Mouse (Mus musculus) cerebellum, adult 18-20 months (tissue): ENCODE data around the gene Itgb2l.
A peak's percentile ranks its signal among the peaks of the same experiment; 100 is the strongest.
"Not testable (repeated sequence)": the region's sequence is repeated elsewhere in the genome, so short reads cannot be mapped to it uniquely, and the experiment has no call there.

Source experiments
- DNase-seq, 2 experiments: peaks; one replicate each; pipeline ENCODE4 v3.0.0; 2021

The Itgb2l gene

DNA sequence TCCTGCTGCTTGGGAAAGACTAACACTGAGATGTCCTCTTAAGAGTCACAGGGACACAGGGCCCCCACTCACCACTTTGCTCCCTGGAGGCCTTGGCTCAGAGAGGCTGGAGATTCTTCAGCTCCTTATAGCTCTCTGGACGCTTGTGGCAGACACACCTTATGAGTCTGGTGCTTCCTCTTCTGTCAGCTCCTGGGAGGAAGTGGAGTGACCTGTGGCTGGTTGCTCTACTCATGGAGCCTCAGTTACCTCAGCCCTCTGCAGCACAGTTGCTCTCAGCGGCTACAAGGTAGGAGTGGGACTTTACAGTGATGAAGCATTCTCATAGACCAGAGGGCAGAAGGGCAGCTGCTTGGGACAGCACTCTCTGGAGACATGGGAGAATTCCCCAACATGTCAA, at the start of gene Itgb2l:
TSS of gene Itgb2l (minus strand) at position 152 of the 400 bp plus-strand sequence.
- DNase-seq: no peak

- DNase-seq: no peak
These were observed 48.1 kb upstream of the Itgb2l start for GRCm38 (mm10) chr16:96491530-96491929.

- no peak for DNase-seq
These were observed 44.6 kb upstream of the Itgb2l start for GRCm38 (mm10) chr16:96488038-96488437.

DNA sequence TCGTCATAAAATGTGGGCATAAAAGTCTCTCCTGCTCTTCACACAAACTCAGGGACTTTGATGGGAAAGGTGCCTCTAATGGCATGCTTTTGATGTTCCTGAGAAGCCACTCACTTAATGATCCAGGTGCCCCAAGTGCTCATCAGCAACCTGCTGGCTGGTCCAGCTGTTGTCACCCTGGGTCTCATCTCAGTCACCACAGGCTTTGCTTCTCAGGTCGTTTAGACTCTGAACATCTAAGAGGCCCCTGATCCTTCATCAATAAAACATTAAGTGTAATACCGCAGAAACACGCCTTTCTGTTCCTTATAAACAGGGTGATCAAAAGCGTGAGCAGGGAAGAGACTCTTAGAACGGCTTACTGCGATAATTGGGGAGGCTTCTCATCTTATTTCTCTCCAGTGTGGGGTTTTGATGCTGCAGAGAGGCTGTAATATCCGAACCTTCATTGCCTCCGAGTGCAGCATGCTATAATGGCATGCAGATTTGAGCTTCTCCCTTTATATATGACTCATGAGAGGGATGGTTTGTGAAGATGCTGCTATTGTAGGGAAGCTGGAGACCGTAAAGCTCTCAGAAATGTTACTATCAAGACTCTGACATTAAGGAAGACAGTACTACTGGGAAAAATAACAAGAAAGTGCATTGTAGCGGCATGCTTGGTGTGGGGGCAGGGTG, 43.7 kb upstream of the Itgb2l start:
- DNase-seq: no peak

DNA sequence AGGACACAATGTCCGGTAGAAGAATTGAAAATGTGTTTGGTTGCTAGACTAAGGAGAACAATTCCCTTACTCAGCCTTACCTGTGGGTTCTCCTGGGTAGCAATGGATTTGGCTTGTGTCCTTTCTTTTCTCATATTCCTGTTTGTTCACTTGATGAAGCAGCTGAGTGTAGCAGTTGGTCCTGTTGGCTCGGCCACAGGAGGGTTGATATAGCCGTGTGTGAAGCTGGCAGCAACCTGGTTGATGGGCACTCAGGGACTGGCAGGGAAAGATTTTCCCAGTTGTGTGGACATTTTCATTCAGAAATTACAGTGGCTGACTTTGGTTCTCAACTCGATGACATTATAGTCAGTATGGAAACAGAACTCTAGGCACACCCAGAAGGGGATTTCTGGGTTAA, 38.4 kb upstream of the Itgb2l start:
- DNase-seq: no peak

DNA sequence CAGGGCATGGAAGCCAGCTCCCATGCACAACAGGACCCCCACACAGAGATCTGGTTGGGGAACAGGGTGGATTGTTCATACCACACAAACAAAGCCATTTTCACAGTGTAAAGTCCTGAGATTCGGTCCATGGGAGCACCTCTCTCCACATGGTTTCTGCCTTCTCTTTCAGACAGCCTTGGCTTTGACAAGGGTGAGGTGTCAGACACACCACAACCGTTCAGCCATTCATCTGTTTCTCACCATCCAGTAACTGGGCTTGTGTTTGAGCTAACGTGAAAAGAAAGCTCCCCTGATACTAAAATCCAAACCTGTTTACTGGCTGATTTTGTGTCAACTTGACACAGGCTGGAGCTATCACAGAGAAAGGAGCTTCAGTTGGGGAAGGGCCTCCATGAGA, 30.8 kb upstream of the Itgb2l start:
- DNase-seq: no peak

DNA sequence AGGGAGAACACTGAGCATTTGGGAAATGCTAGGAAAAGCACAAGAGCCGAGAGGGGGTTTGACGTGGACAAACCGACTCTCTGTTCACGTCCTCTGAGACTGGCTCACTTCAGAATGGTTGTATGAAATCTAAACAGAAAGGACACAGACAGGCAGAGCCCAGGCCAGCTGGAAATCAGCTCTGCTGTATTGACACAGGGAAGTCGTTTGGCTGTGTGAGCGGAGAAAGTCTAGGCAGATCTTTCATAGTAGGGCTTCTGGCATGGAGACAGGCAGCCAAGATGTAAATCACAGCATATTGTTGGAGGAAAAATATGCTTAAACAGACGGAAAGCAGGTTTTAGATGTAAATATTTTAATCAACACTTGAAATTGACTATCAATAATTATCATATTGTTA, 29.4 kb upstream of the Itgb2l start:
- DNase-seq: no peak

DNA sequence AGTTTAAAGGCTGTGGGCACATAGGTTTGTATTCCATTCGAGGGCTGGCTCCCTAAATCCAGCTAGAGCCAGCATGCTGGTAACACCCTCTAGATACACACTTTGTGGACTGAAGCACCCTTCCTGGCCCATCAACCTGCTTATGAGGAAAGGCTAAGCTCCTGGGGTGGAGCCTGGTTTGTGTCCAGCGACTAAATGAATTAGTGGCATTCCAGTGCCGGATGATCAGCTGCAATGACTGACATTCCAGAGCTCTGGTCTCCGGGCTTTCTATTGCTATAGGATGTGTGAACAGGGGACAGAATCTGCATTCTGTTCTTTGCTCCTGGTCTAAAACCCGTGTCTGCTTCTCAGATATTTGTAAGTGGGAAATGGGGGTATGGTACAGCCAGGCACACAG, 28.9 kb upstream of the Itgb2l start:
- no peak for DNase-seq

DNA sequence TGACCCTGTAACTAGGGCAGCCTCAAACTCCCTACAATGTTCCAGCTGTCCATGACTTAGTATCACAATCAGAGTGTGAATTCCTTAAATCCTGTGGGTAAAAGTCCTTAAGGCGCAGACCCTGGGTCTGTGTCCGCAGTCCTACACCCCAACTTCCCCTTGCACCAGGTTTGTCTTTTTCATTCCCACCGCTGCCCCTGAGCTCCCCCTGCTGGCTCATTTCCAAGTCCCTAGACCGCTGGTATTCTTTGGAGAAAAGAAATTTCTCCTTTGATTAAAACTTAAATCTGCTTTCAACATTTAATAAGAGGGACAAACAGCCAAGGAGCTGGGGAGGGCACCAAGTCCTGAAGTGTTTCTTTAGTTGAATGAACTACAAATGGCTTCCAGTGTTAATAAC, 26.2 kb upstream of the Itgb2l start:
- DNase-seq: no peak

GRCm38 (mm10) chr16:96468698-96469097, 25.3 kb upstream of the Itgb2l start:
- DNase-seq: peak; percentile 22 to 31

DNA sequence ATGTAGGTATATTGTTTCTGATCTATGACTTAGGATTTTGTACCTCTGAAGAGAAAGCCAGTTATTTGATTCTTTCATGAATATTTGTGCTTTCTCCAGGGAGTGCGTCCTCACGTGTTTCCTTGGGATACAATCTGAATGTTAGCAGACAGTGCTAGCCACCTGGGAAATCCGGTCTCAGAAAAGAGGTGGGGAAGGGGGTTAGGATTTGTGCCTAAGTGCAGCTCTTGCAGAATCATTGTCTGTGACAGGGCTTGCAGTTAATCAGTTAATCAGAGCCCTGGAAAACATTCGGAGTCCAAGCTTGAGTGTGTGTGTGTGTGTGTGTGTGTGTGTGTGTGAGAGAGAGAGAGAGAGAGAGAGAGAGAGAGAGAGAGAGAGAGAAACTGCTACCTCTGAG, 24.6 kb upstream of the Itgb2l start:
- no peak for DNase-seq

GRCm38 (mm10) chr16:96467445-96467844, 24.0 kb upstream of the Itgb2l start, which contains the start of gene Pcp4:
Gene Pcp4 (plus strand): TSS chr16:96467606.
- peak; percentile 85 to 87 for DNase-seq

DNA sequence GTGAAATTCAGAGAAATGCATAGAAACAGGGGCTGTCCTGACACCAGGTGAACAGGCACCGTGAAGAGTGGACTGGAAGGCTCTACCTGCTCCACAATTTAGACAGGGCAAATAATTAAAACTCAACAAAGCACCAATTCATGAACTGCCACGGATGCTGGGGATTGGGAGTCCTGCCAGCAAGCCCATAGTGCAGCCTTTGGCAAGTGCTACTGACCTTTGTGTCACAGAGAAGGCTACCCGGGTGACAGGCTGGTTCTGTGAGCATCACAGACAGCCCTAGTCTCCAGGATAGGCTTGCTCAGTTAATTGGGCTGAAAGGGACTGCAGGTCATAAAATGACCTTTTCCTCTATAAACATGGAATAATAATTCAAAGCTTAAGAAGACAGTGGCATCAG, 17.4 kb upstream of the Itgb2l start:
- DNase-seq: no peak

GRCm38 (mm10) chr16:96459356-96459755, 15.9 kb upstream of the Itgb2l start:
- no peak for DNase-seq

DNA sequence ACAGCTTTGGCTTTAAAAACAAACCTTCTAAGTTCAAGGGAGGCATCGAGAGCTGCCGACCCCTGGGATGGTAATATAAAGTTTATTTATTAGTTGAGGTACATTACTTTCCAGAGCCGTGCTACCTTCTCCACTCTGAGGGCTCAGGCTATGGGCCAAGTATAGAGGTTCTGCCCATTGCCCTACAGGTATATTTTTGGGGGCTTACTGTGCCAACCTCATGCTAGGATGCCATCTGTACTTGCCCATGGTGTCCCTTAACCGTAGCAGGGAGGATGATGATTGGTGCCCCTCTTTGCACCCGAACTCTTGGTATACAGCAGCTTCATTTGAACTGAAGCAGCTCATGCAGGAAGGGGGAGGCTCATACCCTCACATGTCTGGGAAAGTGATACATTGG, 14.2 kb upstream of the Itgb2l start:
- DNase-seq: no peak

DNA sequence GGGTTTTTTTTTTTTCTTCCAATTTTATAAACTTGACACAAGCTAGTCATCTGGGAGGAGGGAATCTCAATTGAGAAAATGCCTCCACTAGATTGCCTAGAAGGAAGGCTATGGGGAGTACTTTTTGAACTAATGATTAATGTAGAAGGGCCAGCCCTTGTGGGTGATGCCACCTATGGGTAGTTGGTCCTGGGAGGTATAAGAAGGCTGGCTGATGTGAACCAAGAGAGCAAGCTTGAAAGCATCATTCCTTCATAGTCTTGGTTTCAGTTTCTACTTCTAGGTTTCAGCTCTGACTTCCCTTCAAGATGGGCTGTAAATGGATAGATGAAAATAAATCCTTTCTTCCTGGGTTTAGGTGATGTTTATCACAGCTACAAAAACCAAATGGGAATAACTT, 10.7 kb upstream of the Itgb2l start:
- no peak for DNase-seq

DNA sequence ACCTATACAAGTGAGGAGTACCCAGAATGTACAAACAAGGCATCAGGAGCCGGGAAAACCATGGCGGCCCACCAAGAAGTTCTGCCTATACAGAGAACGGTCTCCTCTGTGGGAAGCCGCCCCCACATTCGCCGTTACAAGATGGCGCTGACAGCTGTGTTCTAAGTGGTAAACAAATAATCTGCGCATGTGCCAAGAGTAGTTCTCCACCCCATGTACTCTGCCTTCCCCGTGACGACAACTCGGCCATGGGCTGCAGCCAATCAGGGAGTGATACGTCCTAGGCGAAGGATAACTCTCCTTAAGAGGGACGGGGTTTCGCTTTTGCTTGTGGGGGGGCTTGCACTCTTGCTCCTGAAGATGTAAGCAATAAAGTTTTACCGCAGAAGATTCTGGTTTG, 7.5 kb upstream of the Itgb2l start:
- DNase-seq: not testable (repeated sequence)

DNA sequence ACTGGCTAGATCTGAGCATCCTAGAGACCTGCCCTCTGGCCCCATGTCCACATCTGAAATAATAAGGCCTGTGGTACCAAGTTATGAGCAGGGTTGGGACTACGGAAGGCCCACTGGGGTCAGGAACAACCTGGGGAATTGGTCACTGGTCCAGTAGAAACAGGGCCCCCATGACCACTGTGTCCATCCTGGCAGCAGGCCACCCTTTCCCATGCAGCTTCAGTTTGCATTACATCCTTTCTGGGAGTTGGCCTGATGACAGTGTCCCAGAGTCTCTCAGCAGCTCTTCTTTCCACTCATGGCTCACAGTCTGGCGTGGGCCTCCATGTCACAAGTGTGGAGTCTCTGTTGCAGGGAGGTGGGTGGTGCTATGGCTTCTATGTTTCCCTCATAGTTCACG, 1.6 kb downstream of the Itgb2l start:
- DNase-seq: no peak

- DNase-seq: no peak
These were observed 2.5 kb downstream of the Itgb2l start for GRCm38 (mm10) chr16:96440871-96441270.

DNA sequence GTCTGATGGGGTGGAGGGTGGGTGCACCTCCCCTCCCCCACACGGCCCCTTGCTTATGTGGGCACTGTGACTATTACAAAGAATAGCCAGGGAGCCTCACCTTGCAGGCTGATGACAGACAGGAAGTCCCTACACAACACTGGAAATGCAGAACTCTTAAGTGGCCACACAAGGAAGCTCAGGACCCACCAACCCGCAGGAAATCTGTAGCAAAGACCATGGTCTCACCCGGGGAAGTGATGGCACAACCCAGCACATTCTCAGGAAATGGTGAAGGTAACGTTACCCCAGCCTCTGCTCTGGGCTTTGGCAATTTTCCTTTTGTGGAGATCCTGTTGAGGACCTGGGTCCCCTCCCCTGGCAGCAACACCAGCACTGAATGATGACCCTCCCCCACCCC, 3.7 kb downstream of the Itgb2l start:
- DNase-seq: no peak

GRCm38 (mm10) chr16:96438946-96439345, 4.5 kb downstream of the Itgb2l start:
- DNase-seq: no peak

DNA sequence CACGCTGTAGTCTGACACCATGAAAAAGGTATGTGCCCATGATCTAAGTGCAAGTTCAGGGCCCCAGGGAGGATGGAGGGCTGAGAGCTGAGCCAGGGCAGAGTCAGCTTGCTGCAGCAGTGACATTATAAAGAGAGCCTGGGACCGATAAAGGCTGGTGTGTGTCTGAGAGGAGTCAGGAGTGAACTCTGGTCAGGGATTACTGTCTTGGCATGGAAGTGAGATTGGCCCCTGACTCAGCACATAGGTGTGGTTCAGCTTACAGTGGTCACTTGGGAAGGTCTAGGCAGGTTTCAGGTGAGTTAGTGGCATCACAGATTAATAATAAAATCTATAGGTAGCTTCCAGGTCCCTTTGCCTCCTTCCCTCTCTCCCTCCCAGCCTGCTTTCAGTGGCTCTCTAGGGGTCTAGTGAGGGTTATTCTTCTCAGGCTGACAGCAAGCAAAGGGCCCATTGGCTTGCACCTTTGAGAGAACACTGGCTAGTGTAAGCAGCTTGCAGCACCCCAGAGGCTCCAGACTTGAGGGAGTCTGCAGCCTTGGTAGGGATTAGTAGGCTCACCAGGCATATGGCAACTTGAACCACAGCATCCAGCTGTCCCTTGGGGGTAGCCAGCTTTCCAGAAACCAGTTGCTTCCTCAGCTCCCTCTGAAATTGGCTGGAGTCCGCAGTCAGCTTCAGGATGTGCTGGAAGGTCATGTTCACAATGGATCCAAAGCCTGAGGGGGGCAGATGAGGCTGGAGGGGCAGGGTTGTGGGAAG, 9.2 kb downstream of the Itgb2l start:
- DNase-seq: no peak

GRCm38 (mm10) chr16:96433266-96433665, 10.2 kb downstream of the Itgb2l start:
- DNase-seq: no peak

GRCm38 (mm10) chr16:96429046-96429445, 14.4 kb downstream of the Itgb2l start:
- DNase-seq: no peak

DNA sequence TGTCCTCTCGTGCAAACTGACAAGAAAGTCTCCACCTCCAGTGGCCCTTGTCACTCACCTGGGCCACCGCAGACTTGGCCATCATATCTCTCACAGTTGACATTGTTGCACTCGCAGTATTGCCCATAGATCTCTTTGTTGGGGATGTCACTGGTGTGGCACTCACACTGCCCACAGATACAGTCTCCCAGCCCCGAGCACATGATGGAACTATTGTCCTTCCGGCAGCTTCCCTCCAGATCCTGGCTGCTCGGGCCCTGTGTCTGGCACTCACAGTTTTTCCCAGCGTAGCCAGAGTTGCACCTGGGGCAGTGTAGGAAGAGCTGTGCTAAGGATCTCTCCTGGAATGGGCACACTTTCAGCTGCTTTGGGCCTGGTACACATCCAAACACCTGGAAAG, 16.7 kb downstream of the Itgb2l start:
- DNase-seq: no peak
